Mouse (Mus musculus) ovary, adult 18-20 months (tissue): Measurements from ENCODE around the gene Slc25a43.

Experiments
- DNase-seq: peaks from one replicate; pipeline ENCODE4 v3.0.0; 2022; ENCODE audit warnings: low spot score, mixed read lengths

Slc25a43 gene

GRCm38 (mm10) chrX:36743503-36744101 is at the start of gene Slc25a43:
TSS of gene Slc25a43 (plus strand) at chrX:36743659.
- DNase-seq, result no peak

- no peak for DNase-seq
Observed at GRCm38 (mm10) chrX:36740124-36740951, 3.1 kb upstream of the Slc25a43 start.

- no peak for DNase-seq
Observed at GRCm38 (mm10) chrX:36741278-36741677, 2.2 kb upstream of the Slc25a43 start.

DNA sequence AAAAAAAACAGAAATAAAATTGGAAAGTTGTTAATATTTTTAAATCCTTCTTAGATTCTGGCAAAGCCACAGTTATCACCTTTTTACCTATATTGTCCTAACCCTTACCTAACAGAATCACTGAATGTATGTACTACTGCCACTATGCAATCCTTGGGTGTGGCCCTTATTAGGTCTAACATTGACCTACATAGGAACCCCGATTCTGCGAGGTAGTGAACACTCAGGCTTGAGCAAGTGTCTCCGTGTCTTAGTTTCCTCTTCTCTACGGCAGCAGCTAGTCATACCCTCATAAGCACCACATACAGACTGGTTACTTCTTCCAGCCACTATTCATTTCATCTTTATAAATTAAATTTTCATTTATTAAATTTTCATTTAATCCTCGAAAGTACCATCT is 715 bp upstream of the Slc25a43 start:
- DNase-seq, result no peak

DNA sequence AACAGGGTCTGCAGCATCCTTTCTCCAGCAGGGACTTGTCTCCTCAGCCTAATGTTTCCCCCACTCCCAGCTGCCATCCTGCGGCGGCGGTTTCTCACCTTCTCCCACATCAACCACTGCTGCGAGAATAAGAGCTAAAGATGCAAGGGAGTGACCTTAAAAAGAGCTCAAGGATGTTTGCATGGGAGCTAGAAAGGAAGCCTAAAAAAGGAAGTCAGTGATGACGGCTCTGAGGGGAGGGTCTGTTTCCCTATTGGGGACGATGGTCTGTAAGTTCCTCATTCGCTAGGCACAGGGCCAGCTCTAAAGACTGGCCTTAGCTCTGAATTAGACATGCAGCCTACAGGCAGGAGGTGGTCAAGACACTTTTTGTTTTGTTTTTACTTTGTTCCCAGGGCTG is 1.3 kb downstream of the Slc25a43 start:
- peak; percentile 26 for DNase-seq

GRCm38 (mm10) chrX:36745333-36745732 is 1.9 kb downstream of the Slc25a43 start:
- DNase-seq, result no peak

- DNase-seq, result no peak
Observed at GRCm38 (mm10) chrX:36746789-36747188, 3.3 kb downstream of the Slc25a43 start.

DNA sequence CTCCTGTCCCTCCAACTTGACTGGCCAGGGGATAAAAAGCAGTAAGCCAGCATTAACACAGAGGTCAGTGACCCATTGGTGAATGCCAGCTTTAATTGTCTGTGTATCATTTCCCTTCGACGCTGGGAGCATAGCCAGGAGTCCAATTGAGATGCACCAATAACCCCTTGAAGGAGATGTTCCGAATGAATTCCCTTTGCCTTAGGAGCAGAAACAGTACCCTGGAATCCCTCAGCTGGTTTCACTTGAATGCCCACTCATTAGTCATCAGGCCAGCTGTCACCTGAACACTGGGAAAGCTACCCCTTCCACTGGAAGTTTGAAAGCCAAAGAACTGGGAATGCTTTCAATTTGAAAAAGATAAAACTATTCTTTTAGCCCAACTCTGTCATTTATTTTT is 5.1 kb downstream of the Slc25a43 start:
- no peak for DNase-seq

GRCm38 (mm10) chrX:36749281-36749785 is 5.9 kb downstream of the Slc25a43 start:
- no peak for DNase-seq

DNA sequence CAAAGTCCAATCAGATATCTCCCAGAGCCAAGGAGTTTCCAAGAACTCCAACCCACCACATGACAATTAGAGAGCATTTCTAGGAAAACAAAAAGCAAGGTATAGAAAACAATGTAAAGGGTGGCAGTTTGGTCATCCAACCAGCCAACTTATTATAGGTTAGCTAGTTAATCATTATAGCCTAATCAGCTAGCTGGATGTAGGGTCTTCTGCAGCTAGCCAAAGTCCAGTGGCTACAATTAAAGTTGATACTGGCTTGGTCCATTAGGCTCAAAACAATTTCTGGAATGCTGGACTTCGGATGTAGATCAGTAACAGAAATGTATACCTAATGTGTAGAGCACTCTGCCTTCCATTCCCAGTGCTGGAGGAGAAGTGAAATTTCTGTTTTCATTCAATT is 7.1 kb downstream of the Slc25a43 start:
- DNase-seq, result no peak

DNA sequence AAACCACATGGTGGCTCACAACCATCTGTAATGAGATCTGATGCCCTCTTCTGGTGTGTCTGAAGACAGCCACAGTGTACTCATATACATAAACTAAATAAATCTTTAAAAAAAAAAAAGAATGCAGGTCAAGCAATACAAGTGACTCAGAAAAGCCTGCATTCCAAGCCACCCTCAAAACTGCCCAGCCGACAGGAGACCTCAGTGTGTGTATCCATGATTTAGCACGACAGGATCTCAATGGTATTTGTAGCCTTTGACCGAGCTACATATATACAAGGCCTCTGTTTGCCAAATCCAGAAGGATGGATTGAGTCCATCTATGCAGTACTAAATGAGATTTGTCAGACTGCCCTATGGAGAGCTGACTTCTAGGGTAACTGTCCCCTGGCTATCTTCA is 9.1 kb downstream of the Slc25a43 start:
- no peak for DNase-seq

DNA sequence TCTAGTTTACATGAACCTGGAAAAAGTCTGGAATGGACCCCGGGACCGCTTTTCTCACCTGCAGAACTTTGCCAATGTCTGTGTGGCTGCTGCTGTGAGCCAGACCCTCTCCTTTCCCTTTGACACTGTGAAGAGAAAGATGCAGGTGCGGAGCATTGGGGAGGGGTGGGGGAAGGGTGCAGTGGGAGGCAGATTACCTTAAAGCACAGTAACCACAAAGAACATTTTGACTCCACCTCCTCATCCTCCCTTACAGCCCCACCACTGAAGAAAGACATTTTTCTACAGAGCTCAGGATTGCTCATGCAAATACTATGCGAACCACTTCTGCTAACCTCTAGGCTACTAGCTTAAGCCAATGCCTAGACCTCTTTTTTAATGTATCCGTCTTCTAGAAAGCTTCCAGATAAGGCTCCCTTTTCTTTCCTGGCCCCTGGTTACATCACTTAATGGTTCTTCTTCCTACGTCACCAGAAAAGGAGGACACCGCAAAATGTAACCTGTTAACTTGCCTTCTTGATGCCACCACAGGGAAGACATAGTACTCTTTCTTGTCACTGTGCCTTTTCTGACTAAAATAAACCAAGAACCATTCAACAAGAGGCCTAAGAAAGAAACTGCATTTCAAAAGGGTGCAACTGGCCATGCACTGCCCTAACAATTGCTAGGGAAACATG is 14.5 kb downstream of the Slc25a43 start:
- DNase-seq, result no peak

- no peak for DNase-seq
Observed at GRCm38 (mm10) chrX:36758566-36758965, 15.1 kb downstream of the Slc25a43 start.

DNA sequence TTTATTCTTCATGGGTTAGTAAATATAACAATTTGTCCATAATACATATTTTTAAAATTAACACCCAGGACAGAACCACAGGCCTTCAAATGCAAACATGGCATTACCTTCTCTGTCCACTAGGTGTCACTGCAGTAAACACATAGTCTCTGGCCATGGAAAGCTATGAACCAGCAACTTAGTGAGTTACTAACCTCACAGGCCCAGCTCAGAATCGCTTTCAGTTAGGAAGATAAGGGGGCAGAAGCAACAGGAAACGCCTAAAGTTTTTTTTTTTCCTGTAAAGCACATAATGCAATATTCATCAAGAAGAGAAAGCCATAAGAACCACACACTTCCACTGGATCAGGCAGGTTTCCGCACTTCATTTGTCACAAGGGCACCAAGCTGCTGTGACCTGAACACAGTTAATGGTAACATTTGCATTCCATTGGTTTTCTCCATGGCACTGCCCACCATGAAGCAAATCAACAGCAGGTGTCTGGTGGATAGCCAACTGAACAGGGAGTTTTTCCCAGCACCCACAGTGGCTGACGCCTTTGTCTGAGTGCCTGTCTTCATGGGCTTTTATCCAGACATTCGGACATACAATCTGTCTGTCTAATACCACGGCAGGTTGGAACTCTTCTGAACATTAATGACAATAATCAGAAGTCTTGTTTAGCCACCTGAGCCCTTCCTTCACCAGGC is 17.6 kb downstream of the Slc25a43 start:
- no peak for DNase-seq

GRCm38 (mm10) chrX:36762289-36762688 is 18.8 kb downstream of the Slc25a43 start:
- DNase-seq, result no peak

GRCm38 (mm10) chrX:36762894-36763293 is 19.4 kb downstream of the Slc25a43 start:
- no peak for DNase-seq

GRCm38 (mm10) chrX:36763298-36763933 is 20.0 kb downstream of the Slc25a43 start:
- DNase-seq, result no peak

DNA sequence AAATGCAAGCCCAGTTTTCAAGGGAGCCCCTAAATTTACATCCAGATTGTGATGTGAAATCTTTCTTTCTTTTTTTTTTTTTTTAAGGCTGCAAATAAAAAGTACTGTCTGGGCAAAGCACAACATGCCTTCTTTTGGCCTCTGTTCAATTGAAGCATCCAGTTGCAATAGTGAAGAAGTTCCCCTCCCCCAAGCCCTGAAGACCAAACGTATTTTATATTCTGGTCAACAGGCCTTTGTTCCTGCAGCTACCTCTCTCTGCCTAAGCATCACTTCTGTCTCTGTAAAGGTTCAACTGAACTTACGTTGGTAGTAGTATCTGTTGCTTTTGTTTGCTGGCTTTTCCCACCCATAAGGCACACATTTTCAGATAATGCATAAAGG is 20.5 kb downstream of the Slc25a43 start:
- DNase-seq, result no peak

- no peak for DNase-seq
Observed at GRCm38 (mm10) chrX:36767386-36767785, 23.9 kb downstream of the Slc25a43 start.

DNA sequence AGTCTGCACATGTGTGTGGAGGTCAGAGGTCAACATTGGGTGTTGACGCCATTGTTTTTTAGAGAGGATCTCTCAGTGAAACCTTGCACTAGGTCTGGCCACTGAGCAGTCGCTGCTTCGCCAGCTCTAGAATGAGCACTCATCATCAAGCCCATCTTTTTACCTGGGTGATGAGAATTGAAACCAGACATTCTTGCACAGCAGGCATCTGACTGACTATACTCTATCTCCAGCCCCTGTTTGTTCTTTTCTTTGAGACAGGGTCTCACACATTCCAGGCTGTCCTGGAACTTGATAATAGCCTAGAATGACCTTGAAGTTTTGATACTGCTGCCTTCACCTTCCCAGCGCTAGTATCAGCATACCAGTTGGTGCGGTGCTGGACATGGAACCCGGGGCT is 29.1 kb downstream of the Slc25a43 start:
- no peak for DNase-seq

- DNase-seq, result no peak
Observed at GRCm38 (mm10) chrX:36775520-36775919, 32.1 kb downstream of the Slc25a43 start.

- no peak for DNase-seq
Observed at GRCm38 (mm10) chrX:36777694-36778093, 34.2 kb downstream of the Slc25a43 start.
